Mouse (Mus musculus) myocyte (in vitro differentiated cells): ENCODE measurements around the gene Pam. TPM values are rescaled to one million over a fixed set of nuclear protein-coding genes. Genes with fewer than 3 reads are reported as not detected.

Experiments
- H3K27me3 ChIP-seq: one replicate; pipeline ENCODE4 v1.6.1; 2011; ENCODE audit not compliant: control insufficient read depth, insufficient read depth, insufficient read length
- H3K36me3 ChIP-seq: one replicate; pipeline ENCODE4 v1.6.1; 2011; ENCODE audit not compliant: control insufficient read depth, insufficient read depth
- H3K4me2 ChIP-seq: one replicate; pipeline ENCODE4 v1.6.1; 2011; ENCODE audit warnings: low read depth, control low read depth
- H3K4me3 ChIP-seq: one replicate; pipeline ENCODE4 v1.5.1; 2011; ENCODE audit warnings: mild to moderate bottlenecking, control low read depth, moderate library complexity
- H3K79me2 ChIP-seq: one replicate; pipeline ENCODE4 v1.6.1; 2011; ENCODE audit not compliant: control insufficient read depth, insufficient read depth
- H3ac ChIP-seq: one replicate; pipeline ENCODE4 v1.6.1; 2011; ENCODE audit not compliant: control insufficient read depth, insufficient read length
- CEBPB ChIP-seq: IDR thresholded peaks from 2 replicates; pipeline ENCODE4 v1.6.1; 2011; ENCODE audit warnings: mild to moderate bottlenecking, moderate library complexity; ENCODE audit not compliant: poor library complexity, insufficient read depth, severe bottlenecking
- E2F4 ChIP-seq: IDR thresholded peaks from one replicate; pipeline ENCODE4 v1.6.1; 2011; ENCODE audit warnings: mild to moderate bottlenecking, control low read depth, moderate library complexity; ENCODE audit not compliant: insufficient read depth
- MAX ChIP-seq: IDR thresholded peaks from one replicate; pipeline ENCODE4 v1.6.1; 2011; ENCODE audit warnings: low read depth, mild to moderate bottlenecking, control low read depth
- MYOD1 ChIP-seq, 3 experiments: IDR thresholded peaks; one replicate each; pipeline ENCODE4 v1.6.1; 2011; ENCODE audit warnings: control low read depth in 2 of 3, low read depth in 2 of 3, mild to moderate bottlenecking in 2 of 3, moderate library complexity in 1 of 3; ENCODE audit not compliant: insufficient read length in 2 of 3, control insufficient read depth in 1 of 3
- MYOG ChIP-seq, 3 experiments: IDR thresholded peaks; one replicate each; pipeline ENCODE4 v1.6.1; 2011; ENCODE audit warnings: control low read depth in 2 of 3, low read depth in 2 of 3, mild to moderate bottlenecking in 2 of 3; ENCODE audit not compliant: insufficient read length in 2 of 3, control insufficient read depth in 1 of 3, insufficient read depth in 1 of 3
- POLR2A ChIP-seq: IDR thresholded peaks from one replicate; pipeline ENCODE4 v1.6.1; 2011; ENCODE audit warnings: low read depth, mild to moderate bottlenecking, control low read depth, moderate library complexity; ENCODE audit not compliant: insufficient read length
- POLR2AphosphoS2 ChIP-seq: IDR thresholded peaks from one replicate; pipeline ENCODE4 v1.6.1; 2011; ENCODE audit warnings: low read depth, control low read depth; ENCODE audit not compliant: insufficient read length
- REST ChIP-seq: IDR thresholded peaks from one replicate; pipeline ENCODE4 v1.6.1; 2011; ENCODE audit warnings: mild to moderate bottlenecking, control low read depth, moderate library complexity; ENCODE audit not compliant: insufficient read depth, insufficient read length
- SRF ChIP-seq: IDR thresholded peaks from one replicate; pipeline ENCODE4 v1.6.1; 2011; ENCODE audit warnings: low read depth; ENCODE audit not compliant: control insufficient read depth, insufficient read length
- TCF12 ChIP-seq: IDR thresholded peaks from one replicate; pipeline ENCODE4 v1.6.1; 2011; ENCODE audit warnings: mild to moderate bottlenecking, control low read depth; ENCODE audit not compliant: poor library complexity, insufficient read depth, severe bottlenecking
- TCF3 ChIP-seq: IDR thresholded peaks from one replicate; pipeline ENCODE4 v1.6.1; 2011; ENCODE audit warnings: low read depth, control low read depth; ENCODE audit not compliant: insufficient read length
- USF1 ChIP-seq: IDR thresholded peaks from one replicate; pipeline ENCODE4 v1.6.1; 2011; ENCODE audit warnings: low read depth, mild to moderate bottlenecking, control low read depth, moderate library complexity
- polyA plus RNA-seq: library from polyadenylated mRNA; unstranded; fragments of >200 nt; fragmentation: generic; extraction: Trizol; gene quantifications from one replicate; pipeline ENCODE4 v1.2.1, GENCODE M21; 2012; ENCODE audit warnings: missing spikeins

Pam gene
- polyA plus RNA-seq, 1 experiment = 29.4 TPM

DNA sequence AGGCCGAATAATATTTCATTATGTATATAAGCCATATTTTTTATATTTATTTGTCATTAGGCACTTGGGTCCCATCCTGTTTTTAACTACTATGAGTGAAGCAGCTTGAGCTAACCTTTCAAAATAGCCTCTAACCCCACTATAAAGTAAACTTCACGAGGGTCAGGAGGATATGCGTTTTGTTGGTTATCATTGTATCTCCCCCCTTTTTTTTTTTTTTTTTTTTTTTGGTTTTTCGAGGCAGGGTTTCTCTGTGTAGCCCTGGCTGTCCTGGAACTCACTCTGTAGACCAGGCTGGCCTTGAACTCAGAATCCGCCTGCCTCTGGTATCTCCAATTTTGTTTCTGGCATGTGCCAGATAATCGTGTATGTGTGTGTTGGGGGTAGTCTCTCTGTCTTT lies 322.1 kb downstream of the Pam start:
- Histone ChIP-seq H3K27me3 (no peaks in the 10 kb centered on the region), H3K79me2 (peaks cover 10% of the 10 kb centered on the region), H3K36me3 (peaks cover 3% of the 10 kb centered on the region), H3ac (no peak overlapping the region), H3K4me2 (no peak overlapping the region), H3K4me3 (no peak overlapping the region)
- no peak for TF ChIP-seq POLR2AphosphoS2
- no peak for TF ChIP-seq REST
- no peak for TF ChIP-seq POLR2A
- TF ChIP-seq TCF12 = no peak
- no peak for TF ChIP-seq E2F4
- TF ChIP-seq USF1 = no peak
- no peak for TF ChIP-seq MYOG (IDR thresholded peaks at IDR 0.05; ENCODE audit: control insufficient read depth in 1 of 3, insufficient read depth in 1 of 3, insufficient read length in 2 of 3, low read depth in 2 of 3)
- TF ChIP-seq CEBPB = no peak
- TF ChIP-seq MYOD1 (IDR thresholded peaks at IDR 0.05; ENCODE audit: control insufficient read depth in 1 of 3, insufficient read length in 2 of 3, low read depth in 2 of 3) = no peak
- no peak for TF ChIP-seq MAX
- no peak for TF ChIP-seq SRF

GRCm38 (mm10) chr1:97771727-97772126 lies 323.7 kb downstream of the Pam start:
- Histone ChIP-seq H3K27me3 (no peaks in the 10 kb centered on the region), H3K36me3 (peaks cover 2% of the 10 kb centered on the region), H3ac (no peak overlapping the region), H3K79me2 (peaks cover 26% of the 10 kb centered on the region), H3K4me2 (peak overlapping the region; percentile 83), H3K4me3 (peak overlapping the region; percentile 94)
- no peak for TF ChIP-seq REST
- TF ChIP-seq POLR2A = no peak
- no peak for TF ChIP-seq E2F4
- TF ChIP-seq CEBPB = no peak
- no peak for TF ChIP-seq TCF12
- no peak for TF ChIP-seq POLR2AphosphoS2
- TF ChIP-seq USF1 = no peak
- no peak for TF ChIP-seq MYOG (IDR thresholded peaks at IDR 0.05; ENCODE audit: control insufficient read depth in 1 of 3, insufficient read depth in 1 of 3, insufficient read length in 2 of 3, low read depth in 2 of 3)

- TF ChIP-seq SRF = no peak
- TF ChIP-seq TCF3 = no peak
- peak in 1 of 3 experiments; percentile 29 for TF ChIP-seq MYOG (IDR thresholded peaks at IDR 0.05; ENCODE audit: control insufficient read depth in 1 of 3, insufficient read depth in 1 of 3, insufficient read length in 2 of 3, low read depth in 2 of 3)
- TF ChIP-seq POLR2AphosphoS2 = no peak
- TF ChIP-seq MAX = no peak
- TF ChIP-seq E2F4 = no peak
- peak; percentile 30 for TF ChIP-seq POLR2A
- TF ChIP-seq MYOD1 (IDR thresholded peaks at IDR 0.05; ENCODE audit: control insufficient read depth in 1 of 3, insufficient read length in 2 of 3, low read depth in 2 of 3) = peak in 1 of 3 experiments; percentile 24
- 0 out of 2 replicates have a peak, but pooled peaks have one; percentile 14 for TF ChIP-seq CEBPB
- TF ChIP-seq USF1 = no peak
- TF ChIP-seq REST = no peak
- TF ChIP-seq TCF12 = no peak
- peaks cover 32% of the 10 kb centered on the region for H3K79me2 ChIP-seq
- H3K4me3 ChIP-seq = peak overlapping the region; percentile 94
Observed at GRCm38 (mm10) chr1:97771118-97771517, 324.3 kb downstream of the Pam start.

DNA sequence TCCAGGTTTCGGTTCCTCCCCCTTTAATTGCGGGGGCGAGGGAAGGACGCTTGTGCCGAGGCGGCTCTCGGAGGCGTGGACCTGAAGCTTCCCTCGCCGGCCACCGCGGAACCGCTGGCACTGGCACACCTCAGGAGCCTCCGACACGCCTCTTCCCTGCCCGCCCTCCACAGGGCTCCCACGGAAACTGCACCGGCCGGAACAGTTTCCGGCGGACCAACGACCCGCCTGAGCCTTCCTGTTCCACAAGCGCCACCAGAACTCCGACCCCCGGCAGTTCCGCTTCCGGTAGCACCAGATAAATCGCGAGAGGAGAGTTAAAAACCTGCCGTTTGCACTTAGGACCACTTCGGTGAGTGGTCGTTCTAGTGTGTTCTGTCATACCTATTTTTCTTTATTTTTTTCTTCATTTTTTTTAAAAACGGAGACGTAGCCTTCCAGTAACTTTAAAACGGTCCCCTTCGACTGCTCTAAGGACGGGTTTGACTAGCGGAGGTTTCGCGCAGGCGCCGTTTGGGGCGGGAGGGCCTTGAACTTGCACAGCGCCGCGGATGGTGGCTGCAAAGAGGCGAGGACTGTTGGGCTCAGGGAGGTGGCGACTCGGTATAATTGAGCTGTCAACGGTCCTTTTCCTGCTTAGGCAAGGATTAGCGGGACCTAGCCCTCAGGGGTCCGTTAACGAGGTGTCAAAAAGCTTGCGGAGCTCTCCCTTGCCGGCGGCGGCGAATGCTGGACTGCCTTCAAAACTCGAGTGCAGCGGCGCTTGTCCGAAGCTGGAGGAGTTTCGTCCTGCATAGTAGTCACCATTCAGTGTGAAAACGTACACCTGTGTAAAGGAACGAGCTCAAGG lies 325.3 kb downstream of the Pam start, which contains the start of the genes Gin1 and Ppip5k2:
Gene Gin1 (plus strand): TSS at position 269 of the 850 bp plus-strand sequence.
Gene Ppip5k2 (minus strand): TSS at position 508 of the 850 bp plus-strand sequence.
- no peaks in the 10 kb centered on the region for H3K36me3 ChIP-seq
- H3K4me3 ChIP-seq = peak within 1 kb of the TSS; percentile 94
- no peak for TF ChIP-seq USF1
- peak; percentile 88 for TF ChIP-seq POLR2A
- TF ChIP-seq TCF12 = no peak
- peak in 1 of 3 experiments; percentile 26 for TF ChIP-seq MYOG (IDR thresholded peaks at IDR 0.05; ENCODE audit: control insufficient read depth in 1 of 3, insufficient read depth in 1 of 3, insufficient read length in 2 of 3, low read depth in 2 of 3)
- no peak for TF ChIP-seq TCF3
- peak; percentile 10 for TF ChIP-seq E2F4
- no peak for TF ChIP-seq SRF
- no peak for TF ChIP-seq REST
- TF ChIP-seq POLR2AphosphoS2 = peak; percentile 80
- no peak for TF ChIP-seq CEBPB
- TF ChIP-seq MAX = no peak
- H3K4me2 ChIP-seq = peak within 1 kb of the TSS; percentile 83
- peaks cover 42% of the 10 kb centered on the region for H3K79me2 ChIP-seq
- H3ac ChIP-seq = peak within 1 kb of the TSS; percentile 43
- H3K27me3 ChIP-seq = no peaks in the 10 kb centered on the region

More at GRCm38 (mm10) chr1:97771118-97771517, 324.3 kb downstream of the Pam start:
- H3K27me3 ChIP-seq = no peaks in the 10 kb centered on the region
- no peaks in the 10 kb centered on the region for H3K36me3 ChIP-seq
- H3ac ChIP-seq = peak overlapping the region; percentile 43
- peak overlapping the region; percentile 83 for H3K4me2 ChIP-seq
